Mouse (Mus musculus): Measurements from ENCODE around the gene Zbtb6.

Zbtb6 gene

DNA sequence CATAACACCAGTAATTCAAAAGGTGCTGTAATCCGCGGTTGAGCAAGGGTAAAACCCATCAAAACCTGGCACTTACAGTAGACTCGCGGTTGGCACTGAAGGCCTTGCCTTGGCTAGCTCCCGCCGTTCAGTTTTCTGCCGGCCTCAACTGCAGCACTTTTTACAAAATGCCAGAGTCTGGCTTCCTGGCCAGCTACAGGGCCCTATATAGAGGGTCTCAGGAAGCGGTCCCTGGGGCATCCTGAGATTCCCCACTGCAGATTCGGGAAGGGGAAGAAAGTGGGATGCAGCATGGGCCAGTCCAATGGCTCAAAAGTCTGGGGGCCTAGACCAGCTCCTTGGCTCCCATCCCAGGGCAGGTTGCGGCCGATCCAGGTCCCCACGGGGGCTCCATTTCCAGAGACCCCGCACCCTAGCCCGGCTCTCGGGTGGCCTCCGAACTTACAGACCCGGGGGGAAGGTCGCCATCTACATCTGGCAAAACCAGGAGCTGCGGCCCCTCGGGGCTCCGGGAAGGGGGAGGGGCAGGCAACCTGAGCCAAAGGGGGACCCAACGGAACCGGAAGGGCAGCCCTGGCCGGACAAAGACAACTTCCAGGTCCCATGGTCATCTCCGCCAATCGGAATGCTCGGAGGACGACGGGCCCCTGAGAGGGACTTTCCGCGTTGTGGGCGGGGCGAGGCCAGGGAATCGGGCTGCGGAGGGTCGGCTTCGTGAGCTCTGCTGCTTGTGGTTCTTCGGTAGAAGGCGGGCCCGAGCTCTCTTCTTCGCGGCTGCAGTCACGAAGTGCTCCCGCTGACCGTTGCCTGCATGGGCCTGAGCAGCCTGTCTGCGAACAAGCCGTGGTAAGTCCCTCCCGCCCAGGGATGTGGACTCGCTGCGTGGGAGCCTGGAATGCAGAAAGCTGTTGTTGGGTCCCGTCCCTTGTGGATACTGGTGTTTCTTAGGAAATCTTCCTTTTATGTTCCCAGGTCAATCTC is at the start of gene Zbtb6, which contains the start of the genes Zbtb26 and Rabgap1:
Zbtb6 (minus strand) TSS at position 561 of the 981 bp plus-strand sequence.
Zbtb26 (minus strand) TSS at position 525 of the 981 bp plus-strand sequence.
Rabgap1 (plus strand) TSS at position 669 of the 981 bp plus-strand sequence.
- CTCF ChIA-PET = no interaction called here

- CTCF ChIA-PET = no interaction called here
Observed at GRCm38 (mm10) chr2:37488956-37489355, 46.0 kb upstream of the Zbtb6 start.

GRCm38 (mm10) chr2:37486408-37486807 is 43.4 kb upstream of the Zbtb6 start:
- CTCF ChIA-PET = no interaction called here

DNA sequence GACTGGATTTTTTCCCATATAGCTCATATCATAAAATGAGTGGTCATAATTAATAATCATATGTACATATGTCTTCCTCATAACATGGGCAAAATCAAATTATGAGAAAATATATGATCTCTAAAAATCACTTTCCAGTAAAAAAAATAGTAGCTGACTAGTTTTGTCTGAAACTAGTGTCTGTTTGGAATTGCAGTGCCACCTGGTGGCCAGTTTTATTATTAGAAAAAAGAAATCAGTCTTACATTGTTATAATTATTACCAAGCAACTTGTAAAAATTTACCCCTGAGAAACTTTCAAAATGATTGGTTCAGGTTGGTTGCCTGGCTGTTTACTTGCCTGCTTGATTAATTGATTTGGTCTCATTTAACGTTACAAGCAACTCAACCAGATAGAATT is 42.4 kb upstream of the Zbtb6 start:
- CTCF ChIA-PET = no interaction called here

DNA sequence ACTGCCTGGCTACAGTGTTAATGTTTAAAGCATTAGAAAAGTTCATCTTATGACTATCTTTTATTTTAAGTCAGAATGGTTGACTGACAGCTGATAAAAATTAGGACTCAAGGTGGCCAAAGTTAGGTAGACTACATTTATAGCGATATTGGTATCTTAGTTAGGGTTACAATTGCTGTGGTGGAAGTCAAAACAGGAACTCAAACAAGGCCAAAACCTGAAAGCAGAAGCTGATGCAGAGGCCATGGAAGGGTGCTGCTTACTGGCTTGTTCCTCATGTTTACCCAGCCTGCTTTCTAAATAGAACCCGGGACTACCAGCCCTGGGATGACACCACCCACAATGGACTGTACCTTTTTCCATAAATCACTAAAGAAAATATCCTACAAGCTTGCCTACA is 41.2 kb upstream of the Zbtb6 start:
- CTCF ChIA-PET = interaction anchor here (0.7 kb wide), 3 partner anchors 100 to 527 kb away, joined by 3 to 4 read pairs (median 4); no protein-coding TSS in a partner anchor

- CTCF ChIA-PET = no interaction called here
Observed at GRCm38 (mm10) chr2:37480039-37480438, 37.1 kb upstream of the Zbtb6 start.

GRCm38 (mm10) chr2:37479559-37479958 is 36.6 kb upstream of the Zbtb6 start:
- CTCF ChIA-PET = no interaction called here

GRCm38 (mm10) chr2:37466266-37466665 is 23.3 kb upstream of the Zbtb6 start:
- CTCF ChIA-PET = no interaction called here

GRCm38 (mm10) chr2:37460707-37461106 is 17.7 kb upstream of the Zbtb6 start:
- CTCF ChIA-PET = interaction anchor here (0.7 kb wide), 1 partner anchor 43 kb away, joined by 3 read pairs; no protein-coding TSS in a partner anchor

- CTCF ChIA-PET = no interaction called here
Observed at GRCm38 (mm10) chr2:37452376-37452760, 9.4 kb upstream of the Zbtb6 start.

DNA sequence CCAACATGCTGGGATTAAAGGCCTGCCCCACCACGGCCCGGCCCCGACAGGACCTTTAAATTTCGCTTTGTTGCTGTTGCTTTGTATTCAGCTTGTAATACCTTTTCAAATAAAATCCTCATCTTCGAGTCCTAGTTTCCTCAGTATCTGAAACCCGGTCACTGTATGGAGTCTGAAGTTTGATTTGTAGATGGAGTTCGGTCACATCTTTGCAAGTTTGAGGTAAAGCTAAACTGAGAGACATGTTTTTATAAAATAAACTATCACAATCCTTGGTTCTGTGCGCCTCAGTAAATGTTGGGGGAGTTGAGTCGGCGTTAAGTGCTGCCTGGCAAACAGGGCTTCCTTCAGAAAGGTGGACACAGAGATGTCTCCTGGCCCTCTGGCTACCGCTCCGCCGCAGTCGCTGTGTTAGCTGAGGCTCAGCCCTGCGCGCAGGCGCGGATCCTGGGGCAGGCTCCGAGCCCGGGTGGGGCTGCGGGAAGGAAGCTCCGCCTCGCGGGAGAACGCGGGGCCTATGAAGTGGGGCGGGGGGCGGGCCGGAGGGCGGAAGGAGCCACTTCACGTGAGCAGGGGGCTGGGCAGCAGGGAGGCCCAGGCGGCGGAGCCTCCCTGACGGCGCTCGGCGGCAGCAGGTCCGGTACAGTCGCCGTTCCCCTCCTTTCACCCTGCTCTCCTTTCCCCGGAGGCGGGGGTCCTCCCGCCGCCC is 8.8 kb upstream of the Zbtb6 start:
- CTCF ChIA-PET = no interaction called here

DNA sequence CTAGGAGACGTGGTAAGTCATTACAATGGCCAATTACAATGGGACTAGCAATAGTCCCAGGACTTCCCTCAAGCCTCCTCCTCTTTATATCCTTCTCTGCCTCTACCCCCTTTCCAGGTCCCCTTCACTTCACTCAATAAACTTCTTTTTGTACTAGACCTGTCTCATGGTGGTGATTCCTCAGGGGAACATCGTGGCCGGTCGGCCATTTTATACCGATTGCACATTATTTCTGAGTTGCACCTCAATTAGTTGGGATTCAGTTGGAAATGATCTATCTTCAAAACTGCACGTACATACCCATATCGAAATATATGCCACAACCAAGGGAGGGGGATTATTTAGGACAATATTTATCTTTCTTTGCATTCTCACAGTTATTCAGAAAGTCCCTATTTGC is 11.4 kb downstream of the Zbtb6 start:
- CTCF ChIA-PET = interaction anchor here (1.2 kb wide), 1 partner anchor 24 kb away, joined by 3 read pairs; no protein-coding TSS in a partner anchor

- CTCF ChIA-PET = interaction anchor here (1.0 to 1.2 kb wide), 2 partner anchors 8 to 25 kb away, joined by 3 read pairs; no protein-coding TSS in a partner anchor
Observed at GRCm38 (mm10) chr2:37430593-37431464, 12.1 kb downstream of the Zbtb6 start.

- CTCF ChIA-PET = no interaction called here
Observed at GRCm38 (mm10) chr2:37423671-37424070, 19.3 kb downstream of the Zbtb6 start.

DNA sequence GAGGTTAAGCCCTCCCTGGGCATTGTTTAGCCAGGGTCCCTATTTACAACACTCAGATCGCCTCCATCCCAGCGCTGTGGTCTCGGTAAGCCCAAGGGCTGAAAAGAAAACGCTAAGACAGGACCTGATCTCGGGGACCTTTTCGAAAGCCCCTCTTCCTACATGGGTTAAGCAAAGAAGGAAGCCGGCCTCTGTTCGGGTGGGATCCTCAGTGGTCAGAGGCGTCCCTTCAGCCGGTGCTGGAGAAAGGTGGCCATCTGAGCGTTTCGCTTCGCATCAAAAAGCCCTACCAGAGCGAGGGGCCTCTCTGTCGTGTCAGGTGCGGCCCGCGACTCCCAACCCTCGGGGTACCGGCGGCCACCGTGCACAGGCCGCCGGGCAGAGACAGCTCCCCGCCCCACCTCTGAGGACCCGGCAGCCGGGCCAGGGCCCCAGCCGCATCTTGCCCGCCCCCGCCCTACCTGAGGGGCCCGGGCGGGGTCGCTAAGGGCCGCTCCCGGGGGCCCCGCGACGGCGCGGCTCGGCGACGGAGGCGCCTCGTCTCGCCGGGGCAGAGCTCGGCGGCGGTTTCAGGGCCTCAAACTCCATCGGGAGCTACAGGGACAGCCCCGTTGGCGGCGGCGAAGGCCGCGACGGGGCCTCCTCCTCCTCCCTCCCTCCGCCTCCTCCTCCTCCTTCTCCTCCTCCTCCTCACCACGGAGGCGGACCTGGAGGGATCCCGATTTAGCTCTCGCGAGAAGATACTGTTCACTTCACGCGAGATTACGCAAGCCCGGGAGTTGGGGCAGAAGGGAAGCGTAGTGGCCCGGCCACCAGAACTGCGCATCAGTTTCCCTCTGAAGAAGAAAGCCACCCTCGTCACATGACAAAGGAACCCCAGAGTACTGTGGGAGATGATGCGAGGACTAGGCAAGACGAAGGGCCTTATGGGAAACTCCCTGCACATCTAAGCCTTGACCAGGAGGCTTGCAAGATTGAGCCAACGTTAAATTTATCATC is 20.4 kb downstream of the Zbtb6 start, which contains the start of gene Rc3h2:
Rc3h2 (minus strand) TSS at position 598 of the 999 bp plus-strand sequence.
- CTCF ChIA-PET = no interaction called here

- CTCF ChIA-PET = no interaction called here
Observed at GRCm38 (mm10) chr2:37421903-37422302, 21.1 kb downstream of the Zbtb6 start.

DNA sequence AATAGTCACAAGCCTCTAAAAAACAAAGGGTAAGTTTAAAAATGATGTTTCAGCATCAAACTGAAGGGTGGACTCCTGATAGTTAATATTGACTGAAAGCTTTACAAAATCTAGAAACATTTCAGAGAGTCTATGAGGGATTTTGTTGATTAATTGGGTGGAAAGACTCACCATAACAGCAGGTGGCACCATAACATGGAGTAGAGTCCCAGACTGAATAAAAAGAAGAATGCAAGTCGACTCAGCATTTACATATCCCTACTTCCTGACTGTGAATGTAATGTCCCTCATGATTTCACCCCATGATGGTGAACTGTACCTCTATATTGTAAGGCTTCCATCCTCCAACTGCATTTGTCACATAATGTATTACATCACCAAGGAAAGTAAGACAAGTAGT is 47.4 kb downstream of the Zbtb6 start:
- CTCF ChIA-PET = no interaction called here

GRCm38 (mm10) chr2:37382921-37383320 is 60.0 kb downstream of the Zbtb6 start:
- CTCF ChIA-PET = no interaction called here

GRCm38 (mm10) chr2:37380189-37380588 is 62.8 kb downstream of the Zbtb6 start:
- CTCF ChIA-PET = no interaction called here

GRCm38 (mm10) chr2:37376018-37376417 is 67.0 kb downstream of the Zbtb6 start:
- CTCF ChIA-PET = no interaction called here

Measured in spleen, embryonic (tissue).